Mouse (Mus musculus) heart, embryonic 13.5 days (tissue): ENCODE measurements around the gene Trim27. TPM values are rescaled to one million over a fixed set of nuclear protein-coding genes. Genes with fewer than 3 reads are reported as not detected.
A peak's percentile ranks its signal among the peaks of the same experiment; 100 is the strongest.

Source experiments
- ATAC-seq: fragments of 200-750 bp; cut with Nextera tagmentation; 2 replicates; pipeline ENCODE4 v1.8.0; 2017; ENCODE audit warnings: moderate TSS enrichment; ENCODE audit not compliant: insufficient number of reproducible peaks, low FRiP score, low TSS enrichment; ENCODE audit errors: extremely low read depth
- H3K27ac ChIP-seq: fragments of 300-500 bp; sonication (generic); replicated peaks from 2 replicates; pipeline ENCODE4 v1.5.1; 2015; ENCODE audit warnings: moderate library complexity, mild to moderate bottlenecking, inconsistent platforms
- H3K27me3 ChIP-seq: fragments of 300-500 bp; sonication (generic); replicated peaks from 2 replicates; pipeline ENCODE4 v1.6.1; 2015; ENCODE audit warnings: mild to moderate bottlenecking, inconsistent platforms
- H3K36me3 ChIP-seq: fragments of 300-500 bp; sonication (generic); 2 replicates; pipeline ENCODE4 v1.6.1; 2015; ENCODE audit warnings: mild to moderate bottlenecking, inconsistent platforms
- H3K4me1 ChIP-seq: fragments of 300-500 bp; sonication (generic); 2 replicates; pipeline ENCODE4 v1.6.1; 2015; ENCODE audit warnings: inconsistent platforms
- H3K4me2 ChIP-seq: fragments of 300-500 bp; sonication (generic); 2 replicates; pipeline ENCODE4 v1.6.1; 2015; ENCODE audit warnings: inconsistent platforms, mild to moderate bottlenecking, moderate library complexity
- H3K4me3 ChIP-seq: fragments of 300-500 bp; sonication (generic); 2 replicates; pipeline ENCODE4 v1.5.1; 2015; ENCODE audit warnings: moderate library complexity, mild to moderate bottlenecking, inconsistent platforms
- H3K9ac ChIP-seq: fragments of 300-500 bp; sonication (generic); 2 replicates; pipeline ENCODE4 v1.6.1; 2015; ENCODE audit warnings: inconsistent platforms, mild to moderate bottlenecking, moderate library complexity
- H3K9me3 ChIP-seq: fragments of 300-500 bp; sonication (generic); 2 replicates; pipeline ENCODE4 v1.6.1; 2016; ENCODE audit warnings: inconsistent platforms
- WGBS: fragments of 180-500 bp; shearing (Covaris S2); methylation state at CpG from one replicate; pipeline ENCODE4 v1.1.7; 2015; ENCODE audit warnings: mixed read lengths; 5-methylcytosine and 5-hydroxymethylcytosine counted together
- polyA plus RNA-seq: library from polyadenylated mRNA; unstranded; fragments of >200 nt; fragmentation: Nextera tagmentation; extraction: Ambion mirVana; gene quantifications from 2 replicates; pipeline ENCODE4 v1.2.1, GENCODE M21; 2015

Trim27 gene
- polyA plus RNA-seq, 1 experiment from 2014 or later, result 80.3 TPM

GRCm38 (mm10) chr13:21222463-21223022, 43.3 kb downstream of the Trim27 start:
- H3K9ac ChIP-seq, result peak overlapping the region; percentile 81
- under 1% methylated on average over 20 of the region's 20 CpGs for WGBS

GRCm38 (mm10) chr13:21223242-21223655, 44.0 kb downstream of the Trim27 start:
- Histone ChIP-seq H3K36me3 (no peaks in the 10 kb centered on the region), H3K4me1 (peaks cover 9% of the 10 kb centered on the region; the same call in 1 of the 2 replicates), H3K4me2 (peak overlapping the region; percentile 84), H3K9ac (peak overlapping the region; percentile 65), H3K27me3 (no peaks in the 10 kb centered on the region; the same call in 1 of the 2 replicates), H3K9me3 (no peaks in the 10 kb centered on the region), H3K4me3 (peak overlapping the region; percentile 69), H3K27ac (no peak overlapping the region)
- 5% methylated on average over 10 of the region's 10 CpGs for WGBS
- ATAC-seq, result no peak

More at GRCm38 (mm10) chr13:21222463-21223022, 43.3 kb downstream of the Trim27 start:
- H3K4me1 ChIP-seq, result peaks cover 9% of the 10 kb centered on the region; the same call in 1 of the 2 replicates
- peak overlapping the region; percentile 69 for H3K4me3 ChIP-seq
- H3K27ac ChIP-seq, result 0 out of 2 replicates have a peak overlapping the region, but pooled peaks have one; percentile 28
- H3K36me3 ChIP-seq, result no peaks in the 10 kb centered on the region
- no peaks in the 10 kb centered on the region for H3K9me3 ChIP-seq
- H3K27me3 ChIP-seq, result no peaks in the 10 kb centered on the region; the same call in 1 of the 2 replicates
- ATAC-seq, result peak; percentile 72; the same call in 1 of the 2 replicates
- peak overlapping the region; percentile 84 for H3K4me2 ChIP-seq

GRCm38 (mm10) chr13:21224376-21224775, 45.1 kb downstream of the Trim27 start:
- H3K27ac ChIP-seq, result no peak overlapping the region
- H3K9me3 ChIP-seq, result no peaks in the 10 kb centered on the region
- WGBS, result 82% methylated on average over 1 of the region's 1 CpGs
- peaks cover 9% of the 10 kb centered on the region; the same call in 1 of the 2 replicates for H3K4me1 ChIP-seq
- no peak overlapping the region for H3K4me2 ChIP-seq
- no peaks in the 10 kb centered on the region for H3K36me3 ChIP-seq
- H3K9ac ChIP-seq, result no peak overlapping the region
- H3K4me3 ChIP-seq, result no peak overlapping the region
- H3K27me3 ChIP-seq, result no peaks in the 10 kb centered on the region; the same call in 1 of the 2 replicates
- ATAC-seq, result no peak

- no peak for ATAC-seq
- H3K9ac ChIP-seq, result no peak overlapping the region
- peaks cover 9% of the 10 kb centered on the region; the same call in 1 of the 2 replicates for H3K4me1 ChIP-seq
- H3K4me3 ChIP-seq, result no peak overlapping the region
- 60% methylated on average over 6 of the region's 6 CpGs for WGBS
- H3K36me3 ChIP-seq, result no peaks in the 10 kb centered on the region
- no peaks in the 10 kb centered on the region for H3K9me3 ChIP-seq
- no peaks in the 10 kb centered on the region for H3K27me3 ChIP-seq
- H3K4me2 ChIP-seq, result no peak overlapping the region
- no peak overlapping the region for H3K27ac ChIP-seq
These were observed 46.0 kb downstream of the Trim27 start for GRCm38 (mm10) chr13:21225206-21225605.

DNA sequence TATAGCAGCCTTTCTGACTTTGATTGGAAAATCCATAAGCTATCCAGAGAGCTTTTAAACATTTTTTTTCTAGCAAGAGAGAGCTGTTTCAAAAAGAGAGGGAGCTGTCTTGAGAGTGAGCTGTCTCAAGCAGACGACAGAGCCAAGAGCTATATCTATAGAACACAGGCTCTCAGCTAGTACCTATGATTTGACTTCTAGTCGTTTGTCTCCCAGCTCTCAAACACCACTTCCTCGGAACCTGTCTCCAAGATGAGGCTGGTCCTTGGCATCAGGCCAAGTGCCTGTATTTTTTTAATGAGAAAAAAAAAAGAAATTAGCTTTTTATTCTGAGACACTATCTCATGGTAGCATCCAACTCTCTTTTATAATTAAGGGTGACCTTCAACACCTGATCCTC, 46.8 kb downstream of the Trim27 start:
- Histone ChIP-seq H3K4me3 (no peak overlapping the region), H3K4me2 (no peak overlapping the region), H3K9me3 (no peaks in the 10 kb centered on the region), H3K27ac (no peak overlapping the region), H3K27me3 (no peaks in the 10 kb centered on the region), H3K36me3 (no peaks in the 10 kb centered on the region), H3K4me1 (peaks cover 9% of the 10 kb centered on the region; the same call in 1 of the 2 replicates), H3K9ac (no peak overlapping the region)
- WGBS, result 35% methylated on average over 3 of the region's 3 CpGs
- no peak for ATAC-seq

GRCm38 (mm10) chr13:21233732-21234705, 54.8 kb downstream of the Trim27 start:
- Histone ChIP-seq H3K4me3 (peak overlapping the region; percentile 64), H3K36me3 (no peaks in the 10 kb centered on the region)
- ATAC-seq, result peak; percentile 73

DNA sequence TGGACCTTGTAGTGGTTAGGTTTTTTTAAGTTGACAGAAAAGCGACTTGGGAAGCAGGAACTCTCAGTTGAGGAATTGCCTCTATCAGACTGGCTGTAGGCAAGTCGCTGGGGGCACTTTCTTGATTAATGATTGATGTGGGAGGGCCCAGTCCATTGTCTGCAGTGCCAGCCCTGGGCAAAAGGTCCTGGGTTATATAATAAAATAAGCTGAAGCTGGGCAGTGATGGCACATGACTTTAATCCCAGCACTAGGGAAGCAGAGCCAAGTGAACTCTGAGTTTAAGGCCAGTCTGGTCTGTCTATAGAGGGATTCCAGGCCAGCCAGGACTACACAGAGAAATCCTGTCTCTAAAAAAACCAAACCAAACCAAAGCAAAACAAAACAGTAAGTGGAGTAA, 57.5 kb downstream of the Trim27 start:
- H3K4me2 ChIP-seq, result no peak overlapping the region
- no peaks in the 10 kb centered on the region; the same call in 1 of the 2 replicates for H3K27me3 ChIP-seq
- H3K9me3 ChIP-seq, result peaks cover 3% of the 10 kb centered on the region; the same call in 1 of the 2 replicates
- no peaks in the 10 kb centered on the region for H3K36me3 ChIP-seq
- no peak overlapping the region for H3K4me3 ChIP-seq
- H3K9ac ChIP-seq, result no peak overlapping the region
- WGBS, result 63% methylated on average over 2 of the region's 2 CpGs
- peaks cover 8% of the 10 kb centered on the region; the same call in 1 of the 2 replicates for H3K4me1 ChIP-seq
- no peak for ATAC-seq
- no peak overlapping the region for H3K27ac ChIP-seq

More at GRCm38 (mm10) chr13:21233732-21234705, 54.8 kb downstream of the Trim27 start:
- Histone ChIP-seq H3K4me1 (peaks cover 8% of the 10 kb centered on the region; the same call in 1 of the 2 replicates), H3K9ac (peak overlapping the region; percentile 78), H3K27ac (no peak overlapping the region), H3K27me3 (no peaks in the 10 kb centered on the region; the same call in 1 of the 2 replicates), H3K4me2 (peak overlapping the region; percentile 89), H3K9me3 (peaks cover 3% of the 10 kb centered on the region; the same call in 1 of the 2 replicates)
- WGBS, result under 1% methylated on average over 43 of the region's 43 CpGs

DNA sequence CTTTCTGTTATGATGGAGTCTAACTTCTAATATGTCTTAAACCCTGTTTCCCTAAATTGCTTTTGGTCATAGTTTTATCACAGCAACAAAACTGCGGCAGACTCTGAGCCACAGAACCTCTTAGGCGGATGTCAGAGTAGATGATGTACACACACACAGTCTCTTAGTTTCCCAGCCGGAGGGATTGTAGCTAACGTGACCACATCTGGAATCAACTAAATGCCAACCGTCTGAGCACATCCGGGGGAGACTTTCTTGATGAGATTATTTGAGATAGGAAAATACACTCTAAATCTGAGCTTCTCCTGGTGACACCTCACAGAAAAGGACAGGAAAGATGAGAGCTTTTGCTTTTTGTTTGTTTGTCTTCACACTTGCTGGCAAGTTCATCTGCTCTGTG, 57.9 kb downstream of the Trim27 start:
- no peak for ATAC-seq
- no peak overlapping the region for H3K9ac ChIP-seq
- H3K4me2 ChIP-seq, result no peak overlapping the region
- peaks cover 3% of the 10 kb centered on the region; the same call in 1 of the 2 replicates for H3K9me3 ChIP-seq
- 60% methylated on average over 6 of the region's 6 CpGs for WGBS
- peaks cover 8% of the 10 kb centered on the region; the same call in 1 of the 2 replicates for H3K4me1 ChIP-seq
- no peak overlapping the region for H3K4me3 ChIP-seq
- H3K27ac ChIP-seq, result no peak overlapping the region
- H3K27me3 ChIP-seq, result no peaks in the 10 kb centered on the region; the same call in 1 of the 2 replicates
- H3K36me3 ChIP-seq, result no peaks in the 10 kb centered on the region

DNA sequence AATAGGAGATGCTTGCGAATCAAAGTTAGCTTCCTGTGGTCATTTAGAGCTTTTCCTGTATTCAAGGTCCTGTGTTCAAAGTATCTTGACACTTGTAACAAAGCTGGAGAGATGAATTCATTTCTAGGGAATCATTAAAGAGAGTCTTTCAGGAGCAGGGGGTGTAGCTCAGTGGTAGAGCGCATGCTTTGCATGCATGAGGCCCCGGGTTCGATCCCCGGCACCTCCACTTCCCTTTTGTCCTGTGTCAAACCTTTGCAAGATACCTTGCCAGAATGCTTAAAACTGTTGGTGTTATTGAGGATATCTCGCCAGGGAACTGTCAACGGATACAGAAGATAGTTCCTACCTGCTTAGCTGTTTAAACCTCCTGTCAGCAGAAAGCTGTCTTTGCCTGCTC, 61.5 kb downstream of the Trim27 start:
- Histone ChIP-seq H3K4me1 (peaks cover 8% of the 10 kb centered on the region), H3K4me3 (no peak overlapping the region), H3K9ac (no peak overlapping the region), H3K9me3 (peaks cover 3% of the 10 kb centered on the region; the same call in 1 of the 2 replicates), H3K27ac (no peak overlapping the region), H3K27me3 (peaks cover 19% of the 10 kb centered on the region), H3K4me2 (no peak overlapping the region), H3K36me3 (no peaks in the 10 kb centered on the region)
- no peak for ATAC-seq
- 9% methylated on average over 7 of the region's 7 CpGs for WGBS

- H3K4me3 ChIP-seq, result peak overlapping the region; percentile 51
- H3K9me3 ChIP-seq, result peaks cover 3% of the 10 kb centered on the region; the same call in 1 of the 2 replicates
- peaks cover 19% of the 10 kb centered on the region for H3K27me3 ChIP-seq
- H3K9ac ChIP-seq, result peak overlapping the region; percentile 56; the same call in 1 of the 2 replicates
- WGBS, result 8% methylated on average over 16 of the region's 16 CpGs
- H3K27ac ChIP-seq, result no peak overlapping the region
- ATAC-seq, result no peak
- peak overlapping the region; percentile 71 for H3K4me2 ChIP-seq
- no peaks in the 10 kb centered on the region for H3K36me3 ChIP-seq
- H3K4me1 ChIP-seq, result peaks cover 8% of the 10 kb centered on the region
These were observed 63.3 kb downstream of the Trim27 start for GRCm38 (mm10) chr13:21242408-21243125.
